Mouse (Mus musculus) thymus, adult 2 months (tissue): Measurements from ENCODE around the gene Hbq1a. TPM values are rescaled to one million over a fixed set of nuclear protein-coding genes. Genes with fewer than 3 reads are reported as not detected.
"Not testable (repeated sequence)": the region's sequence is repeated elsewhere in the genome, so short reads cannot be mapped to it uniquely, and the experiment has no call there.

Experiments
- DNase-seq: peaks from one replicate; pipeline ENCODE4 v3.0.0; 2021
- H3K27ac ChIP-seq: fragments of 200-500 bp; 2 replicates; pipeline ENCODE4 v1.5.1; 2012; ENCODE audit warnings: low read length, control low read depth; ENCODE audit not compliant: control insufficient read depth, insufficient read depth
- H3K27me3 ChIP-seq: fragments of 200-500 bp; 2 replicates; pipeline ENCODE4 v1.6.1; 2012; ENCODE audit warnings: mild to moderate bottlenecking, low read length, moderate library complexity, mixed read lengths; ENCODE audit not compliant: control insufficient read depth, insufficient read depth
- H3K36me3 ChIP-seq: fragments of 200-500 bp; 2 replicates; pipeline ENCODE4 v1.6.1; 2012; ENCODE audit warnings: mild to moderate bottlenecking, low read length, moderate library complexity; ENCODE audit not compliant: control insufficient read depth, insufficient read depth
- H3K4me1 ChIP-seq: fragments of 200-500 bp; replicated peaks from 2 replicates; pipeline ENCODE4 v1.6.1; 2012; ENCODE audit warnings: low read length; ENCODE audit not compliant: control insufficient read depth, insufficient read depth
- H3K4me3 ChIP-seq: fragments of 200-500 bp; 2 replicates; pipeline ENCODE4 v1.5.1; 2012; ENCODE audit warnings: mild to moderate bottlenecking, low read length, control low read depth, moderate library complexity; ENCODE audit not compliant: control insufficient read depth, insufficient read depth
- CTCF ChIP-seq: fragments of 200-500 bp; IDR thresholded peaks from 2 replicates; pipeline ENCODE4 v1.5.1; 2012; ENCODE audit warnings: mild to moderate bottlenecking, control low read depth, low read length, moderate library complexity, borderline replicate concordance; ENCODE audit not compliant: control insufficient read depth, poor library complexity, insufficient read depth; ENCODE audit errors: extremely low read depth
- POLR2A ChIP-seq: fragments of 200-500 bp; IDR thresholded peaks from 2 replicates; pipeline ENCODE4 v1.6.1; 2012; ENCODE audit warnings: mild to moderate bottlenecking, low read length, control low read depth, moderate library complexity; ENCODE audit not compliant: control insufficient read depth, poor library complexity, insufficient read depth; ENCODE audit errors: extremely low read depth
- WGBS: fragments of 180-500 bp; shearing (Covaris S2); methylation state at CpG from one replicate; pipeline ENCODE4 v1.1.7; 2018; 5-methylcytosine and 5-hydroxymethylcytosine counted together
- polyA plus RNA-seq: library from polyadenylated mRNA; depleted of rRNA; stranded (reverse); fragments of >200 nt; gene quantifications from 2 replicates; pipeline ENCODE4 v1.2.3, GENCODE M21; 2012; rRNA removed

Gene Hbq1a
- polyA plus RNA-seq = 0.27 TPM in 1 of 2 replicates, not detected in the other

DNA sequence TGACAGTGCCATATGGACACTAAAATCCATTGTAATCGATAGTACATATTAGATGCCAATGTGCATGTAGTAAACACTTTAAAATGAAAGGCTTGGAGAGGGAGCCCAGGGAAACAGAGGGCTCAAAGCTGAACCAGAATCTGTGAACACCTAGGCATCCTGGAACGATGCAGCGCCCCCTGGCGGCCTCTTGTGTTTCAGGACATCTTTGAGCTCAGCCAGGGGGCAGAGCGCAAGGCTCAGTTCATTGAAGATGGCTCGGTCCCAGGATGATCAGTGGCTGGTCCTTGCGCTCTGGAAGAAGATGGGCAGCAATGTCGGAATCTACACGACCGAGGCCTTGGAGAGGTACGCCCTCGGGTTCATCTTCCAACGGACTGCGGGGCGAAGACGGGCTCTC, at the start of gene Hbq1a:
Gene Hbq1a (plus strand): TSS at position 205 of the 400 bp plus-strand sequence.
- H3K4me1 ChIP-seq, H3K27me3 ChIP-seq, H3K4me3 ChIP-seq, H3K36me3 ChIP-seq, H3K27ac ChIP-seq: not testable (repeated sequence)
- peak; percentile 71; the same call in 1 of the 2 replicates for TF ChIP-seq CTCF
- WGBS = 12% methylated on average over 16 of the region's 16 CpGs
- DNase-seq = peak; percentile 43

DNA sequence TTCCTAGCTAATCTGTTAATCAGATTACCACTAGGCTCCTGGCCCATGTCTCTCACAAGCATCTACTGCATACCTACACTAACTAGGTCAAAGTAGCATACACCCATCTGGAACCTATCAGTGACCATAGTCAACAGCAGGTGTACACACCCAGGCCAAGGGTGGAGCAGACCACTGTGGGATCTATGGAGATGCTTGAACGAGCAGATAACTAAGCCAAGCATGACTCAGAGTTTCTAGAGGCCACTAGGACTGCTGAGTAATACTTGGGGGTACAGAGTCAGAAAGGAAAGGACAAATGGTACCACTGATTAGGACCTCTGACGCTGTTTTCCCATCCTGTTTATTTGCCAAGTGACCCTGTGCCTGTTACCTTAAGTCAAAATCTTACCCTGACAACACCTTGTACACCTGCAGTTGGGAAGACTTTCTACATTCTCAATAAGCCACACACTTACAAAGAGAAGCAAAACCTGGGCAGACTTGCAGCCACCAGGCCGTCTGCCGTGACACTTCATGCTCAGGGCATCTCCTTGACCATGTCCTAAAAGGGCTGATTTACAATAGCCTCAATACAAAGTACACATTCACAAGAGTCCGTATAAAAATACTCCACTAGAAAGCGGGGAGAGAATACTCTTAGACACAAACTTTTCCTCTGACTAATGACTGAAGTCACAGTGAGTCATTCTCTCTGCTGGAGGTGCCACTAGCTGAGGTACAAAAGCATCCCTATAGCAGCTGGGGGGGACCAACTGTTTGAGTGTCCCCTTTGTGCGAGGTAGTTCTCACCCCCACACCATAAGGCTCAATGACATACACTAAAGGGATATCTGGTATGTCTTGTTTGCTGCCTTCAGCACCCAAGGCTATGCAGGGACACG, 48.7 kb upstream of the Hbq1a start:
- Histone ChIP-seq H3K36me3 (peaks cover 6% of the 10 kb centered on the region; the same call in 1 of the 2 replicates), H3K4me1 (peaks cover 9% of the 10 kb centered on the region), H3K27ac (no peak overlapping the region), H3K4me3 (no peak overlapping the region), H3K27me3 (no peaks in the 10 kb centered on the region)
- TF ChIP-seq CTCF = no peak
- no peak for TF ChIP-seq POLR2A
- WGBS = 95% methylated on average over 8 of the region's 8 CpGs
- no peak for DNase-seq

DNA sequence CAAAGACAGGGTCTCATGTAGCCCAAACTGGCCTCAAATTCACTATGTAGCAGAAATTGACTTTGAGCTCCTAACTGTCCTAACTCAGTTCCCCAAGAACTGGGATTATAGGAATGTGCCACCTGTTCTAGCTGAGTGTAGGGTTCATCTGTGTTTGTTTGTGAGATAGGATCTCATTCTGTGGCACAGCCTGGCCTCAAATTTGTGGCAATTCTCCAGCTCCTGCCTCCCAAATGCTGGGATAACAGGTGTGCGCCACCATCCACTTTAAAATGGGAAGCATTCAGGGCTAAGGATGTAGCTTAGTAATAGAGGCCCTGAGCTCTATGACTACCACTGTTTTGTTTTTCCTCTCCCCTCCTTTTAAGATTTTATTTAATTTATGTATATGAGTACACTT, 46.7 kb upstream of the Hbq1a start:
- TF ChIP-seq CTCF (no peak), POLR2A (no peak)
- Histone ChIP-seq H3K27me3 (no peaks in the 10 kb centered on the region), H3K36me3 (peaks cover 6% of the 10 kb centered on the region; the same call in 1 of the 2 replicates), H3K27ac (no peak overlapping the region), H3K4me1 (no peaks in the 10 kb centered on the region), H3K4me3 (no peak overlapping the region)
- 95% methylated on average over 1 of the region's 1 CpGs for WGBS
- DNase-seq = no peak

- H3K36me3 ChIP-seq = no peaks in the 10 kb centered on the region; the same call in 1 of the 2 replicates
- H3K4me3 ChIP-seq = no peak overlapping the region
- 100% methylated on average over 1 of the region's 1 CpGs for WGBS
- TF ChIP-seq CTCF (no peak), POLR2A (no peak)
- no peaks in the 10 kb centered on the region for H3K27me3 ChIP-seq
- H3K27ac ChIP-seq = no peak overlapping the region
- DNase-seq = no peak
- no peaks in the 10 kb centered on the region for H3K4me1 ChIP-seq
Measured at GRCm38 (mm10) chr11:32256146-32256545, 43.7 kb upstream of the Hbq1a start.

DNA sequence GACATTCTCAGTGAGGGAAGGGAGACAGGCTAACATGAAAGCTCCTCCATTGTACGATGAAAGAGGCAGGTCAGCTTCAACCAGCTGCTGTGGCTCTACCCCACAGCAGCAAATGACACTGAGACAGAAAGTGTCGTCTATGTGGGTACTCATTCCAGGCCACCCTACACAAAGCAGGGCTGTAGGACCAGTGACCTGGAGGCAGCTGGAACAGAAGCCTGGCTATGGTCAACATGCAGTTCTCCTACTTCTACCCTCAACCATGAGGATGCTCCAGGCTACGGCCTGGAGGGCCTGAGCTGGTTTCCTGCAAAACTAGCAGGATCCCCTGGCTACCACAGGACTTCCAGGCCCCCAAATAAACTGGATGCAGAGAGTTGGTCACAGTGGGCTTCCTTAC, 43.3 kb upstream of the Hbq1a start:
- 97% methylated on average over 3 of the region's 3 CpGs for WGBS
- Histone ChIP-seq H3K36me3 (no peaks in the 10 kb centered on the region; the same call in 1 of the 2 replicates), H3K4me3 (no peak overlapping the region), H3K27me3 (no peaks in the 10 kb centered on the region), H3K27ac (no peak overlapping the region), H3K4me1 (no peaks in the 10 kb centered on the region)
- TF ChIP-seq CTCF (no peak), POLR2A (no peak)
- DNase-seq = no peak

DNA sequence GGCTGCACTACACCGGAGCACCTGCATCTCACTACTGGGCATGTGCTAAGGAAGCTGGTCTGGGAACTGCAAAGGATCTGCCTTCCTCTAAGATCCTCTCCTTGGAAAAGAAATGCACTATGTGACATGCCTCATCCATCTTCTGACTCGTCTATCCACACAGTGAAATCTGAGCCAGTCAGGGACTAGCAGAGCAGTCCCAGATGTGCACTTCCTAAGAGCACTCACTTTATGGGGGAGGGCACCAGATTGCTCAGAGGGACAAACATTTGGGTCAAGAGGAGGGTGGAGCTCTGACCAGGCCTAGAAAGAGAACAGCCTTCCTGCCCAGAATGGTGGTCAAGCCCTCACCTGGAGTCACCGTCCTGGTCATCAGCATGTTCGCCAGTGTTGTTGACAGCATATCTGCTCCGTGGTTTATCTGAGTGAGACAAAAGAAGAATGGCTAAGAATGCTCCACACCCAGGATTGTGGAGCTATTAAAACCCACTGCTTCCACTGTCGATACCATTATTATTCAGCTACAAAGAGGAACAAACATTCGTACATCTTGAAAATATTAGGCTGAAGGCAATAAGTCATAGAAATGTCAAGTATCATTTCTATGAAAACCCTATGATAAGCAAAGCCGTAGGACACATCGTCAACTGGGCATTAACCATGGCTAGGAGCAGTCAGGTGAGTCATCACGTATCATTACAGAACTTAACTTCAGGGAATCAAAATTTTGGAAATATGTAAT, 37.0 kb upstream of the Hbq1a start:
- 95% methylated on average over 10 of the region's 10 CpGs for WGBS

More for the DNA sequence above, 37.0 kb upstream of the Hbq1a start:
- no peak overlapping the region for H3K4me3 ChIP-seq
- no peak for TF ChIP-seq CTCF
- no peak for TF ChIP-seq POLR2A
- no peak overlapping the region for H3K27ac ChIP-seq
- no peak for DNase-seq
- peaks cover 5% of the 10 kb centered on the region; the same call in 1 of the 2 replicates for H3K4me1 ChIP-seq
- H3K27me3 ChIP-seq = no peaks in the 10 kb centered on the region
- 0 out of 2 replicates have a peak, but pooled peaks cover 3% of the 10 kb centered on the region for H3K36me3 ChIP-seq
